Mouse (Mus musculus) cortical plate, adult 2 months (tissue): ENCODE data around the gene Fbxw4.
"Not testable (repeated sequence)": the region's sequence is repeated elsewhere in the genome, so short reads cannot be mapped to it uniquely, and the experiment has no call there.

Experiments
- CTCF ChIP-seq: fragments of 200-500 bp; IDR thresholded peaks from 2 replicates; pipeline ENCODE4 v1.5.1; 2011; ENCODE audit warnings: mild to moderate bottlenecking, control low read depth, low read length; ENCODE audit not compliant: insufficient read depth; ENCODE audit errors: extremely low read depth
- POLR2A ChIP-seq: fragments of 200-500 bp; IDR thresholded peaks from 2 replicates; pipeline ENCODE4 v1.6.1; 2011; ENCODE audit warnings: mild to moderate bottlenecking, low read length, control low read depth; ENCODE audit not compliant: insufficient read depth; ENCODE audit errors: extremely low read depth

GRCm38 (mm10) chr19:45548196-45548595 is 111.9 kb downstream of the Fbxw4 start:
- TF ChIP-seq POLR2A, CTCF: not testable (repeated sequence)
